Mouse (Mus musculus) thymus, adult 2 months (tissue): ENCODE measurements around the gene Hist1h1c.

Experiments used
- CTCF ChIP-seq: fragments of 200-500 bp; IDR thresholded peaks from 2 replicates; pipeline ENCODE4 v1.5.1; 2012; ENCODE audit warnings: mild to moderate bottlenecking, control low read depth, low read length, moderate library complexity, borderline replicate concordance; ENCODE audit not compliant: control insufficient read depth, poor library complexity, insufficient read depth; ENCODE audit errors: extremely low read depth
- POLR2A ChIP-seq: fragments of 200-500 bp; IDR thresholded peaks from 2 replicates; pipeline ENCODE4 v1.6.1; 2012; ENCODE audit warnings: mild to moderate bottlenecking, low read length, control low read depth, moderate library complexity; ENCODE audit not compliant: control insufficient read depth, poor library complexity, insufficient read depth; ENCODE audit errors: extremely low read depth

DNA sequence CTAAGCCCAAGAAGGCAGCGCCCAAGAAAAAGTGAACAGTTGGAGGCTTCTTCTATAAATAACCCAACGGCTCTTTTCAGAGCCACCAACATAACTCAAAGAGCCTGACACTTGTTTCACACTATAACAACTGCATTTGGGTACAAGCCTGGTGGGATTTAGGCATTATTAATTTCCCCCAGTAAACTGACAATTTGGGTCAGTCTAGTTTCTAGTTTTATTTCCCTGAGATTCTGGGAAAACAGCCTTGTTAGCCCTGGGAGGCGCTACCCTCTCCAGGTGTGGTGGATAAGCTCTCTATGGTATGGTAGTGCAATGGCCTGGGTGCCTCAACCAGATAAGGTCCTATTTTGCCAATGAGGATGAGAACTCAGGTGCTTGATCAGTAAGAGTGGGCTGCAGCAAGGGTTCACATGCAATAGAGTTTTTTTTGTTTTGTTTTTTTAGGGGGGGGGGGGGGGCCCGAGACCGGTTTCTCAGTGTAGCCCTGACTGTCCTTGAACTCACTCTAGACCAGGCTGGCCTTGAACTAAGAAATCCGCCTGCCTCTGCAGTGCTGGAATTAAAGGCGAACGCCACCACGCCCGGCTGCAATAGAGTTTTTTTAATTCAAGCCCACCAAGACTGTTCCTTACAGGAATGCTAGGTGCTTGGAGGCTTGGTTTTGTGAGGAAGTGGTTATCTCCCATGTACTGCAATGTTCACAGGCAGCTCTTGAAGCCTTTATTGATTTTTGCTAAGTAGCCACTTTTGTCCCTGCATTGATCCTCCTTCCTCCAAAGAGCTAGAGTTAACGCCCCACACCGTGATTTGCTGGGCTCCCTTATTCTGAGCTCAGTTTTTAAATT is 25.9 kb downstream of the Hist1h1c start:
- TF ChIP-seq CTCF = no peak
- TF ChIP-seq POLR2A = no peak
